Mouse (Mus musculus) olfactory bulb, adult 2 months (tissue): ENCODE results near the gene Nagk. TPM values are rescaled to one million over a fixed set of nuclear protein-coding genes. Genes with fewer than 3 reads are reported as not detected.

ENCODE experiments used
- H3K27ac ChIP-seq: fragments of 200-500 bp; 2 replicates; pipeline ENCODE4 v1.5.1; 2012; ENCODE audit warnings: low read depth, low read length; ENCODE audit not compliant: insufficient read depth
- H3K4me1 ChIP-seq: fragments of 200-500 bp; 2 replicates; pipeline ENCODE4 v1.6.1; 2012; ENCODE audit warnings: low read length; ENCODE audit not compliant: control insufficient read depth, insufficient read depth
- H3K4me3 ChIP-seq: fragments of 200-500 bp; 2 replicates; pipeline ENCODE4 v1.5.1; 2012; ENCODE audit warnings: mild to moderate bottlenecking, low read depth, low read length, moderate library complexity; ENCODE audit not compliant: insufficient read depth
- CTCF ChIP-seq: fragments of 200-500 bp; IDR thresholded peaks from 2 replicates; pipeline ENCODE4 v1.5.1; 2012; ENCODE audit warnings: low read depth, mild to moderate bottlenecking, low read length, moderate library complexity; ENCODE audit not compliant: insufficient read depth
- POLR2A ChIP-seq: fragments of 200-500 bp; IDR thresholded peaks from 2 replicates; pipeline ENCODE4 v1.6.1; 2012; ENCODE audit warnings: mild to moderate bottlenecking, low read depth, low read length, moderate library complexity; ENCODE audit not compliant: insufficient read depth
- WGBS: fragments of 180-500 bp; shearing (Covaris S2); methylation state at CpG from one replicate; pipeline ENCODE4 v1.1.7; 2018; 5-methylcytosine and 5-hydroxymethylcytosine counted together
- polyA plus RNA-seq: library from polyadenylated mRNA; stranded (reverse); fragments of >200 nt; gene quantifications from 2 replicates; pipeline ENCODE4 v1.2.4, GENCODE M21; 2012; ENCODE audit warnings: low replicate concordance; ENCODE audit not compliant: missing spikeins, insufficient read depth, insufficient read length

Gene Nagk
- polyA plus RNA-seq: not detected in 2 replicates

DNA sequence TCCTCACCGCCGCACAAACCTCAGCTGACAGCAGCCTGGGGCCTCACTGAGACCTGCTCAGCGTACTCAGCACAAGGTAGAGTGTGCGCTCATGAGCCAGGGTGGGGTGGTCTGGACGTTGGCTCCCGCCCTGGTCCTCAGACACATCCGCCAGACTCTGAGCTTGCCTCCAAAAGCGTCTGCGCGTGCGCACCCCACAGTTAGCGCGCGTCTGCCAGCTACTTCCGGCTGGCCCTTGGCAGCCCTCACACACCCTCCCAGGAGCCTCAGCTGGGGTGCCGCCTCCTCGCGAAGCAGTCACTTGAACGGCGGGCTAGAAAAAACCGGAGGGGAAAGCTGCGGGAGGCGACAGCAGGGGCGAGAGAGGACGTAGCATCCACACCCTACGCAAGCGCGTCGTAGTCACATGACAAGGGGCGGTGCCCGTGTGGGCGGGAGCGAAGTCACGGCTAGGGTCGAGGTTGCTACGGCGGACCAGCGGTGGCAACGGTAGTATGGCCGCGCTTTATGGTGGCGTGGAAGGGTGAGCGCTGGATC lies at the start of gene Nagk:
Gene Nagk, plus strand, starts transcription at position 223 of the 537 bp plus-strand sequence.
- peak within 1 kb of the TSS; percentile 93 for H3K27ac ChIP-seq
- H3K4me1 ChIP-seq: 0 out of 2 replicates have a peak, but pooled peaks cover 2% of the 10 kb centered on the region
- no peak for TF ChIP-seq CTCF
- peak; percentile 67 for TF ChIP-seq POLR2A
- WGBS: under 1% methylated on average over 43 of the region's 43 CpGs
- H3K4me3 ChIP-seq: peak within 1 kb of the TSS; percentile 72

DNA sequence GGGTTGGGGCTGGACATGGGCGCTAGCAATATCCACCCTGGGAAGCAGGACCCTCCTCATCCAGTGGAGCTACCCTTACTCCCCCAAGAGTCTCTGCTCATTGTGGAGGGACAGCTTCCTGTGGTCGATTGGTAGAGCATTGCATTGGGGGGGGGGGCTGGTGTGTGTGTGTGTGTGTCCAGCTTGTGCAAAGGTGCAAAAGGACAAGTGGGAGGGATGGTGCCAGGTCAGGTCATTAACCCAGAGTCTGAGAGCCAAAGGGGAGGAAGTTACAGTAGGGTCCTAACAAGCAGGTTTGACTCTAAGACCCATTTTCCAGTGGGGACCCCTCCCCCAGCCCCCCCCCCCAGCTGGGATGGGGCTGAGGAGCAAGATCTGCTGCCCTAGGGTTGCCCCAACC lies 49.3 kb upstream of the Nagk start:
- 47% methylated on average over 2 of the region's 2 CpGs for WGBS
- TF ChIP-seq POLR2A (no peak), CTCF (no peak)
- Histone ChIP-seq H3K27ac (no peak overlapping the region), H3K4me1 (no peaks in the 10 kb centered on the region), H3K4me3 (no peak overlapping the region)

DNA sequence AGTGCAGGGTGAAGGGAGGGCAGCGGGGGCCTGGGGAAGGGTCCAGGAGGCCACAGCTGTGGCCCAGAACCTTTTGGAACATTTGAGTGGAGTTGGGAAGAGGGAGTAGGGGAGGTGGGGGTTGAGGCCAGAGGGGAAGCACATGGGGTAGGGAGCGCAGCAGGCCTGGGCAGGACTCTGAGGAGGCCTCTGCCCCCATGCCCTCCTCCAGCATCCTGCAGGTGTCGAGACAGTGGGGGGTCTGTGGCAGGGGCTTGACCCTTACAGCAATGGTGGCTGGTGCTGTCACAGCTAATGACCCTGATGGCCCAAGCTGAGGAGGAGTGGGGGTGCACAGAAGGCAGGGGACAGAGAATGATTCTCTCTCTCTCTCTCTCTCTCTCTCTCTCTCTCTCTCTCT lies 45.5 kb upstream of the Nagk start:
- H3K4me1 ChIP-seq: no peaks in the 10 kb centered on the region
- 74% methylated on average over 3 of the region's 3 CpGs for WGBS
- H3K4me3 ChIP-seq: no peak overlapping the region
- no peak overlapping the region for H3K27ac ChIP-seq
- TF ChIP-seq POLR2A: no peak
- no peak for TF ChIP-seq CTCF

DNA sequence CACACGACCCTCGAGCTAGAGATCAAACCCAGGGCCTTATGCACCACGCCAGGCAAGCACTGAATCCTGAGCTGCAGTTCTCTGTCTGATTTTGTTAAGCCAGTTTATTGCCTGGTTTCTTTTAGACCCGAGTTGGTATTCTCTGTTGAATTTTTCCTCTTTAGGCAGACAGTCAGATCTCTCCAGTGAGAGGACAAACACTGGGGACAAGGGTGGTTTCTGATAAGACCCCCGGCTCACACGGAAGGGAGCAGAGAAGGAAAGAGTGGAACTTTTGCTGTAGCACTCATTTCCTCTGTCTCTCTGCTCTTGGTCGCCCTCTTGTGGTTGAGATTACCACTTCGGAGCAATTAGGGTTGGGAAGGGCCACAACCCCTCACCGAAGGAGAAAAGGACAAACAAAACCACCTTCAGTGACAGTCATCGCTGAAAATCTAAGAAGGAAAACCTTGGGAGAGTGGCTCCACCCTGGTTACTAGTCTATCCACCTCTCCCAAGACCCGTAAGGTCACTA lies 44.6 kb upstream of the Nagk start:
- TF ChIP-seq POLR2A (no peak), CTCF (peak; percentile 41; the same call in 1 of the 2 replicates)
- no peaks in the 10 kb centered on the region for H3K4me1 ChIP-seq
- WGBS: 13% methylated on average over 11 of the region's 11 CpGs
- H3K4me3 ChIP-seq: no peak overlapping the region
- no peak overlapping the region for H3K27ac ChIP-seq

DNA sequence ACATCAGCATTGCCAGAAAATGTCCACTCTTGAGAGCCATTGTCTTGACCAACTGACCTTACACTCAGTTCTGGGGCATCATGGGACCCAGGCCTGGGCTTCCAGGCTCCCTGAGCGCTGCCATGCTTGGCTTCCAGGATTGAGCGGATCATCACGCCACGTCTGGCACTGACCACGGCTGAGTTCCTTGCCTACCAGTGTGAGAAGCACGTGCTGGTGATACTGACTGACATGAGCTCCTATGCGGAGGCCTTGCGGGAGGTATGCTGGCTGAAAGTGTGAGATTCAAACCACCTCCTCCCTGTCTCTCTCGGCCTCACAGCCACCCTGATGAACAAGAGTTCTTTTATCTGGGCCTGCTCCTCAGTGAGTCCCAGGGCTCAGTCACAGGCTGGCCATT lies 38.7 kb upstream of the Nagk start:
- TF ChIP-seq CTCF: no peak
- TF ChIP-seq POLR2A: no peak
- no peak overlapping the region for H3K27ac ChIP-seq
- WGBS: 84% methylated on average over 9 of the region's 9 CpGs
- 0 out of 2 replicates have a peak, but pooled peaks cover 5% of the 10 kb centered on the region for H3K4me1 ChIP-seq
- H3K4me3 ChIP-seq: no peak overlapping the region

DNA sequence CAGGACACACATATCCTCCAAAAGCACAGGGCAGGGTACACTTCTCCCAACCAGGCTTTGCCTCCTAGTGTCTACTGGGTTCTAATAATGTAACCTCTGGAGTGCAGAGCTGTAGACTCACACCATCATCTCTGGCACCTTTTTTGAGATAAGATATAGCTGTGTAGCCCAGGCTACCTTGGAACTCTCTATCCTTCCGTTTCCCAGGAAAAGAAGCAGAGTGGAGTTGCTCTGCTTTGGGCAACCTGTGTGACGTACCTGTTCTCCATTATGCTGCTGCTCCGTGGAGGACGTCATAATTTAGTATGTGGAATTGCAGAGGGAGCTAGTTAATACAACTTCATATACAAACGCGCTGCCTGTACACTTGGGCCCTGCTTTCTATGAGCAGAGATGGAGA lies 32.4 kb upstream of the Nagk start, which contains the start of gene Ankrd53:
Gene Ankrd53, plus strand, starts transcription at position 301 of the 400 bp plus-strand sequence.
- WGBS: 66% methylated on average over 6 of the region's 6 CpGs
- Histone ChIP-seq H3K27ac (no peak within 1 kb of the TSS), H3K4me3 (no peak within 1 kb of the TSS), H3K4me1 (peaks cover 11% of the 10 kb centered on the region; the same call in 1 of the 2 replicates)
- TF ChIP-seq CTCF (no peak), POLR2A (no peak)

DNA sequence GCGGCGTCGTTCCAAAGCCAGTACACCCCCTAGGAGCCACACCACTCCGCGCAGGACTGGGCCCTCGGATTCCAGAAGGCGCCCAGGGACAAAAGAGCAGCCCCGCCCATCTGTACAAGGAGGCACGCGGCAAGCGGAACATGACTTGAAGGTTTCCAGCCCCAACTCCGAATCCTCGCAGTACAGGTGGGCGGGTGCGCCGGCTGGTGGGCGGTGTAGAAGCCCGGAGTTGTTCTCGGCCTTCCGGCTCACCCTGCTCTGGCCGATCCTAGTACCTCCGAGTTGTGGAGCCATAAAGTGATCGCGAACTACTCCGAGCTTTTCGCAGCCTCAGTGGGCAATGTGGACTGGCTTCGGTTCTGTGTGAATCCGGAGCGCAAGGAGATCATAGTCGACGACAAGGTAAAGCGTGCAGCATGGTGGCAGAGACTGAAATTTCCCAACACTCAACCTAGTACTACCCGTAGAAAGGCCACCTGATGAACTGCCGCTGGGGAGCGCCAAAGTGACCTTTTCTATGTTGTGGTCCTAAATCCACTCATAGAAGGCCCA lies 31.8 kb upstream of the Nagk start:
- 30% methylated on average over 35 of the region's 35 CpGs for WGBS
- TF ChIP-seq CTCF (no peak), POLR2A (no peak)
- Histone ChIP-seq H3K27ac (no peak overlapping the region), H3K4me3 (no peak overlapping the region), H3K4me1 (peaks cover 10% of the 10 kb centered on the region; the same call in 1 of the 2 replicates)

DNA sequence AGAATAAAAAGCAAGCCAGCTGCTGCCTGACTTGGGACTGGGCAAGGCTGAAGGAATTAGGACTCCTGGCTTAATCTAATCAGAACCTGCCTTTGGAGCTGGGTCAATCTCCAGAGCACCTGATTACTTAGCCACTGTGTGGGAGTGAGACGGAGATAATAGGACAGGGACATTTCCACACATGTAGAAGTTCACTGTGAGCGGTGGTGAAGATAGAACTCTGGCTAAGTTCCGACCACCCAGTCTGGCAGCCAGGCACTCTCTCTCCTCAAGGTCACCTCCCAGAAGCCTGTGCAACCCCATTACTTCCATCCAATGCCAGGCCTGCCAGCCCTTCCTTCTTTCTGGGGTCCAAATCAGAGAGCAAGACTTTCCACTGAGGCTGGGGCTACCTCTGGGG lies 27.8 kb upstream of the Nagk start:
- TF ChIP-seq CTCF (no peak), POLR2A (no peak)
- 95% methylated on average over 3 of the region's 3 CpGs for WGBS

DNA sequence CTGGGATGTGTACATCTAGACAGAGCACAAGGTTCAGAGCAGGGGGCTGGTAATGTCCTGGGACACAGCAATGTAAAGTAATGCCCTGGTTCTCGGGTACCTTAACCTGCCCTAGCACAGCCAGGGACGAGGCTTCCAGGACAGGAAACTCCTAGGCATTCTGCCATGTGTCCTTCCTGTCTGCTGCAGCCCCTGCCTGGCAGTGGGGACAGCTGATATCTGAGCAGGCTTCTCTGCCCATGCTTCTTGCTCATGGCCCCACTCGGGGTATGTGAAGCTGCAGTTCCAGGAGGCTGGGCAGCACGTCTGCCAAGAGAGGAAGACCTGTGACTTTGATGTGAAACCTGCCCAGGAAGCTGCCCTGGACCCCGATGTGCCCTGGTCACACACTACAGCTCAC lies 26.3 kb upstream of the Nagk start:
- Histone ChIP-seq H3K4me1 (peaks cover 4% of the 10 kb centered on the region), H3K4me3 (no peak overlapping the region), H3K27ac (no peak overlapping the region)
- TF ChIP-seq POLR2A: no peak
- TF ChIP-seq CTCF: no peak
- WGBS: 85% methylated on average over 5 of the region's 5 CpGs

More for the DNA sequence above, 27.8 kb upstream of the Nagk start:
- Histone ChIP-seq H3K4me3 (no peak overlapping the region), H3K4me1 (peaks cover 6% of the 10 kb centered on the region; the same call in 1 of the 2 replicates), H3K27ac (no peak overlapping the region)
